Mouse (Mus musculus): Measurements from ENCODE around the gene Zfp651. TPM values are rescaled to one million over a fixed set of nuclear protein-coding genes. Genes with fewer than 3 reads are reported as not detected.

The Zfp651 gene
- total RNA-seq (2021), result 100 to 1,000 TPM; 127 to 157 TPM
- long read RNA-seq, experiment 1, full-length matches to known transcripts, result 73 of 174 reads
- long read RNA-seq, experiment 1, partial matches to known transcripts, result 61 of 174 reads
- long read RNA-seq, experiment 1, other reads (novel, unspliced or antisense), result 40 of 174 reads
- long read RNA-seq, experiment 2, full-length matches to known transcripts, result 73 of 139 reads
- long read RNA-seq, experiment 2, partial matches to known transcripts, result 37 of 139 reads
- long read RNA-seq, experiment 2, other reads (novel, unspliced or antisense), result 29 of 139 reads

DNA sequence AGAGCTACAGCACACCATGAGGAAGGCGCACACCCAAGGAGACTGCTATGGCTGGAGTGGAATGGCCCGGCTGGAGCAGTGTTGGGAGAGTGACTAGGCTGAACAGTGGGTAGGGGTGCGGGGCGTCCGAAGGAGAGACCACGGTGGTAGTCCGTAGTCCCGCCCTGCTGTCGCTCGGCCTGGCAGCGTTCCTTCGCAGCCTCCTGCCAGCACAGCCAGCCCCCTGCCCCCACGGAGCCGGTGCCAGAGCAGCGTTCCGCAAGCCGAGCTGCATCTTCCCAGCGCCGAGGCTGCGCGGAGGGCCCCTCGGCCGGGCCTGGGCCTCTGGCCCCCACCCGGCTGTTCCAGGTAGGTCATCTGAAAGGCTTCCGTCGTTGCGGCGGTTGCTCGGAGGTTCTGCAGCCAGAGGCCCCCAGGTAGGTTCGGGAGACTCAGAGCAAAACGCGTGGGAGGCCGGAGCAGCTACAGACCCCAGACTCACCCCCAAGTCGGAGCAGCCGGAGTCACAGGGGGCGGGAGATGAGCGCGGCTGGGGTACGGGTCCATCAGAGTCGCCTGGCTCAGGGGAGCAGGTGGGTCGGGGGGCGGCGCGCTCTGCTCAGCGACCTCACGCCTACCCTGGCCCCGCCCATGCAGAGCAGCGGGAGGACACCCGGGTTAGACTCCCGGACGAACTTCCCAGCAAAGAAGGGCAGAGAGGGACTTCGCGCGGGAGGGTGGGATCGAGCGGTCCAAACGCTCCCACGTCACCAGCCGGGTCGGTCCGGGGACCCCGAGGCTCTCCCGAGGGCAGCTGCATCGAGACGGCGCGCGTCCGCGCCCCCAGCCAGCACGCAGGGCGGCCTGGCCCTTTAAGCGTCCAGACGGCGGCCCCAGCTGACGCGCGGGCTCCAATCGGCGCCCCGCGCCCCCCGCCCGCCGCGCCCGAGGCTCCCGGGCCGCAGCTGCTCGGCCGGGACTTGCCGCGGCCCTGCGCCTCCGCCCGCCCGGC is at the start of gene Zfp651:
Gene Zfp651, plus strand, starts transcription at position 240 of the 991 bp plus-strand sequence.
- peak; percentile 87 for DNase-seq
- intact Hi-C loops (cut with DNase I), result loop anchor here (5.0 kb wide), 1 partner anchor 37 kb away; no protein-coding TSS in a partner anchor
- Histone ChIP-seq H3K27ac (peak within 1 kb of the TSS; percentile 98), H3K4me3 (peak within 1 kb of the TSS; percentile 97)
- TF ChIP-seq CTCF (IDR thresholded peaks at IDR 0.05), result no peak

DNA sequence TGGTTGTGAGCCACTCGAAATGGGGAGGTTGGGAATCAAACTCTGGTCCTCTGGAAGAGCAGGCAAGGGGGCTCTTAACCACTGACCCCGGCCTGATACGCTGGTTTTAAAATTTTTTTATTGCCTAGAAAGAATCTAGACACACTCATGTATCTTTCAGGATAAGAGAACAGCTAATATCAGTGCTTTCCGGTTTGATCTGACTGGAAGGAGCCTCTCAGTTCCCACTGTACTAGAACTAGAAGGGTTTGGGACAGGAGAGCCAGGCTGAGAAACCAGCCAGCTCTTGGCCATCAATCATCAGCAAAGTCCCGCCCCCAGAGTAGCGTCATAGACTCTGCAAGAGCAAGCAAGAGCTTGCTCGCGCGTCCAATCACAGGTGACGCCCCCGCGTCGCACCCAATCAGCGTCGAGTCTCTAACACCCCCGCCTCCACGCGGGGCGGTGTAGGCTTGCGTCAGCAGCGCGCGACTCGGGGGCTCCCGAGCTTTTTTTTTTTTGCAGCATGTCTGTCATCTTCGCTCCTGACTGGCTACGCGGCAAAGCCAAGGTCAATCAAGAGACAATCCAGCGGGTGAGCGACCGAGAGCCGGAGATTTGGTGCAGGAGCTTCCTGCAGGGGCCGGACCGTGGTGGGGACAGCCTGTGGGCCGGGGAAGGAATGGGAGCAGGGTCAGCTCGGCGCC is 49.1 kb upstream of the Zfp651 start, which contains the start of gene Ss18l2:
Gene Ss18l2, plus strand, starts transcription at position 432 of the 686 bp plus-strand sequence.
- intact Hi-C loops (cut with DNase I), result loop anchor here (1.0 kb wide), 1 partner anchor 8 kb away; no protein-coding TSS in a partner anchor
- peak within 1 kb of the TSS; percentile 99 for H3K27ac ChIP-seq
- peak; percentile 99 for DNase-seq
- no peak for TF ChIP-seq CTCF (IDR thresholded peaks at IDR 0.05)
- peak within 1 kb of the TSS; percentile 100 for H3K4me3 ChIP-seq

DNA sequence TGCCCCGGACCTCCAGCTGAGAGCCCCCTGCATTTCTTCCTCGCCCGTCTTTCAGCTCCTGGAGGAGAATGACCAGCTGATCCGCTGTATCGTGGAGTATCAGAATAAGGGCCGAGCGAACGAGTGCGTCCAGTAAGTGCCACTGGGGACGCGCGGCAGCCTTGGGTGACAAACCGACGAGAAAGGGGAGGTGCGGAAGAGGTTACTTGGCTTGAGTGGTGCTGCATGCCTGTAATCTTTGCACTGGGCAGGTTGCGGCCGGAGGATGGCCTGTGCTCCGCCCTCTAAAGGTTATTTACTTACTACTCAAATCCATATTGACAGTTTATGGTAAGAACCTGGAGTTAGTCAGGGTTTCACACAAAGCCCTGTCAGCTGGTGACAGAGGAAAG is 48.5 kb upstream of the Zfp651 start:
- no peak for DNase-seq
- Histone ChIP-seq H3K27ac (peak overlapping the region; percentile 99), H3K4me3 (peak overlapping the region; percentile 100)
- intact Hi-C loops (cut with DNase I), result loop anchor here (1.0 kb wide), 1 partner anchor 8 kb away; no protein-coding TSS in a partner anchor
- no peak for TF ChIP-seq CTCF (IDR thresholded peaks at IDR 0.05)

DNA sequence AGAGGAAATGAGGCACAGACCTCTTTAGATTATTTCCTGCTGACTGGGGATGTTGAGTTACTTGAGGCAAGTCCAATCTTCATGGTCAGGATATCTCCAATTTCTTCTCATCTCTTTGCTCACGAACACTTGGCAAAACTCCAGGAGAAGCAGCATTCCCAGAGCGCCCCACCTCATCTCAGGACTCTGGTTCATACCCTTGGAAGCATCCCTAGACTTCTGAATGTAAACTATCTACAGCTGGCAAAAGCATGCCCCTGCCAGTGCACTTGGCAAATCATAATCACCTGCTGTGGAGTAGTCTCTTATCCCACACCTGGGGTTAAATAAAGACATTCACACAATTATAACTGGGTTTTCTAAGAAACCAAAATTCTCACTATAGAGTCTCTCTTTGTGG is 42.1 kb upstream of the Zfp651 start:
- intact Hi-C loops (cut with DNase I), result no loop called here
- Histone ChIP-seq H3K4me3 (no peak overlapping the region), H3K27ac (no peak overlapping the region)
- no peak for DNase-seq
- TF ChIP-seq CTCF (IDR thresholded peaks at IDR 0.05), result no peak

DNA sequence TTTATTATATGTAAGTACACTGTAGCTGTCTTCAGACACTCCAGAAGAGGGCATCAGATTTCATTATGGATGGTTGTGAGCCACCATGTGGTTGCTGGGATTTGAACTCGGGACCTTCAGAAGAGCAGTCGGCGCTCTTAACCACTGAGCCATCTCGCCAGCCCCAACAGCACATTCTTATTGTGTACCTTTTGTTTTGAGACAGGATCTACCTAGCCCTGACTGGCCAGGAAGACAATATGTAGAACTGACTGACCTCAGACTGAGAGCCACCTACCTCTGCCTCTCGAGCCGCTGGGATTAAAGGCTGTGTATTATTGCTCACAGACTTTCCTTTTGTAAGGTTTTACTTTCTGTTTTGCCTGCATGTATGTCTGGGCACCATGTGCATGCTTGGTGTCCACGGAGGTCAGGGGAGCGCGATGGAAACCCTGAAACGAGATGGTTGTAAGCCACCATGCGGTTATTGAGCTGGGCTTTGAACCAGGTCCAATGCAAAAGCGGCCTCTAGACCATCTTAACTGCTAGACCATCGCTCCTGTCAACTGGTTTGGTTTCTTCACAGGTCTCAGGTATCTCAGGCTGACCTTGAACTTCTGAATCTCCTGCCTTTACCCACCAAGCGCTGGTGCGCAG is 40.9 kb upstream of the Zfp651 start:
- DNase-seq, result peak; percentile 47
- Histone ChIP-seq H3K27ac (peak overlapping the region; percentile 99), H3K4me3 (peak overlapping the region; percentile 82)
- intact Hi-C loops (cut with DNase I), result loop anchor here (1.0 kb wide), 1 partner anchor 8 kb away; the partner anchor contains the start of gene Ss18l2
- no peak for TF ChIP-seq CTCF (IDR thresholded peaks at IDR 0.05)

DNA sequence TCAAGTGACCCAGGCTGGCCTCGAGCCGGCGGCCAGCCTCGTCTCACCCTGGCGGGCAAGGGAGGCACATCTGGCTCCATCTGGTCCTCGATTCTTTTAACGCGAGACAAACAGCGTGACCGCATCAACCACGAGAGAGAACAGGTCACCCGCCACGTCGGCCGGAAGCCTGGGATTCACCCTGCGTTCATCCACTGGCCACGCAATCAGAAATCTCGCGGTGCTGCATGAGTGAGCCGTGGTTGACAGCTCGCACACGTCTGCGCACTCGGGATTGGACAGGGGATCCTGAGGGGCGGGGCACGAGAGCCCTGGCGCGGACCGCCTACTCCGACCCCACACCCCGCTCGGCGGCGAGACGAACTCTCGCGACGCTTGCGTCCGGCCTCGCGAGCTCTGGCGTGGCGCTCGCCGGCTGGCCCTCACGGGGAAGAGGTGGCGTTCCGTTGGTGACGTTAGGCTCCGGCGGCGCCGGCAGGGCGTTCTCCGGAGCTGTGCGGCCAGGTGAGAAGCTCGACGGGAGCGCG is 40.3 kb upstream of the Zfp651 start, which contains the start of gene Nktr:
Gene Nktr, plus strand, starts transcription at position 378 of the 527 bp plus-strand sequence.
- H3K27ac ChIP-seq, result peak within 1 kb of the TSS; percentile 99
- intact Hi-C loops (cut with DNase I), result loop anchor here (1.0 kb wide), 1 partner anchor 9 kb away; the partner anchor contains the start of gene Ss18l2
- peak; percentile 99 for DNase-seq
- H3K4me3 ChIP-seq, result peak within 1 kb of the TSS; percentile 82
- TF ChIP-seq CTCF (IDR thresholded peaks at IDR 0.05), result peak; percentile 20; the same call in 1 of the 2 replicates

DNA sequence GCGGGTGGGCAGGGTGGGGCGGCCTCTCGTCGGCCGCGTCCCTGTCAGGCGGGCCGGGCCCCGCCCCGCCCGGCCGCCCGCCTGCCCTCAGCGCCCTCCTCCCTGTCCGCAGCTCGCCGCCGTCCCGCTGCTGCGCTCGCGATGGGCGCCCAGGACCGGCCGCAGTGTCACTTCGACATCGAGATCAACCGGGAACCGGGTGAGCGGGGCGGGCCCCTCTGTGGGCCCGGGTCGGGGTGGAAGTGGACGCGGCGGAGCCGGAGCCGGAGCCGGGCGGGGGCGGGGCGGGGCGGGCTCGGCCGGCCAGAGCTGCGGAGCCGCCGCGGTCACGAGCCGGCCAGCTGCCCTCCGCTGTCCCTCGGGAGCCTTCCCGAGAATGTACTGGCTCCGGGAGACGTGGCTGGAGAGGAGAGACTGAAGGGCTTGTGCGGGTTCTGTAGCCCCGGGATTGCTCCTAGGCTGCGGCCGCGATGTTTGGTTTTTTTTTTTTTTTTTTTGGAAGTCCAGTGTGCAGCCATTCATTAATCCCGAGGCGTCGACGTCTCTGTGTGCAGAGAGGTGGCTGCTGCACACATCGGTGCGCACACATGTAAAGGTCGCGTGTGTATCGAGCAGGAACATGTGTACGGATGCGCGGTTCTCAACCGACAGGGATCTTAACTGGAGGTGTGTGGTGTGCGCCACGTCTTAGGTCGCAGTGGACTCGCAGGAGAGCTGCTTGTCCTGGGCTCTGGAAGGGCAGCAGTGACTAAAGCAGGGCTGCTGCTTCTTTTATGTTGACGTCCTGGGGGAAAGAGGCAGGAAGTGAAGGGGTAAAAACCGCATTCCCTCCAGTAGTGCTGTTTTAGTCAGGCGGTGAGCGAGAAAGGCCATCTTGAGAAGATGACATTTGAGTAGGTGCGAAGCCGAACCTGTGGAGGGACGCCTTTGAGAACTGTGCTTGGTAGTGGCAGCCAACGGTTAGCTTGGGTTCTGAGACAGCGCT is 39.5 kb upstream of the Zfp651 start:
- DNase-seq, result peak; percentile 83
- Histone ChIP-seq H3K4me3 (peak overlapping the region; percentile 82), H3K27ac (peak overlapping the region; percentile 99)
- no peak for TF ChIP-seq CTCF (IDR thresholded peaks at IDR 0.05)
- intact Hi-C loops (cut with DNase I), result loop anchor here (5.0 kb wide), 1 partner anchor 38 kb away; the partner anchor contains the start of gene Zfp651

DNA sequence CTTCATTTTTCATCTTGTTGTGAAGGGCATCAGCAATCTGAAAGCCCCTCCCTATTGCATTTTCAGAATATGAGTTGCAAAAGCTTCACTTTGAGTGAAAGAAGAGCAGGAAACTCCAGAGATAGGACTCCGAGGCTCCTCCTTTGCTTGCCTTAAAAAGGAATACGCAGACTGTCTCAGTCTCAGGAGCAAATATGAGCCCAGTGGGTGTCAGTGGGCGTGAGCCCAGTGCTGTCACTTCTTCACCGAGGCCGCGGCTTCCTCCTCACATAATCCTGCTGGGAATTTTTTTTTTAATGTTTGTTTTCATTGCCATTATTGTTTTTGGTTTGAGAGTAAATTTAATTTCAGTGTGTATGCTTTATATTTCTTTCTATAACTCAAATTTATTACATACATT is 18.6 kb upstream of the Zfp651 start:
- no peak for DNase-seq
- intact Hi-C loops (cut with DNase I), result no loop called here
- no peak overlapping the region for H3K27ac ChIP-seq
- no peak overlapping the region for H3K4me3 ChIP-seq
- no peak for TF ChIP-seq CTCF (IDR thresholded peaks at IDR 0.05)

DNA sequence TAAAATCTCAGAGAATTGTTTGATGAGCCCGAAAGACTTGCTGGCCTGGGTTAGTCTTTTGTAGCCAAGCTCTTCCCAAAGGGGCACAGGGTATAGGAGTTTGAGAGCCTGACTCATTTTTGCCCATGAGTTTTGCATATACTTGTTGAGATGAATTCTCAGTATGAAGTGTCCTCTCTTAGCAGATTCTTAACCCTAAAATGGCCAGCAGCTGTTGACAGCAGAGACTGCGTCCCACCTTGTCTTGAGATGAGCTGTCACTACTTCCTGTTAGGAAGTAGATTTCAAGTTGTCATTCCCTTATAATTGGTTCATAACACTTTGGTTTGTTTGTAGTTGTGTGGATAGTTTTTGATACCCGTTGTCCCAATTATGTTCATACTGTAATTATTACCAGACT is 18.0 kb upstream of the Zfp651 start:
- intact Hi-C loops (cut with DNase I), result no loop called here
- Histone ChIP-seq H3K27ac (no peak overlapping the region), H3K4me3 (no peak overlapping the region)
- TF ChIP-seq CTCF (IDR thresholded peaks at IDR 0.05), result no peak
- no peak for DNase-seq

DNA sequence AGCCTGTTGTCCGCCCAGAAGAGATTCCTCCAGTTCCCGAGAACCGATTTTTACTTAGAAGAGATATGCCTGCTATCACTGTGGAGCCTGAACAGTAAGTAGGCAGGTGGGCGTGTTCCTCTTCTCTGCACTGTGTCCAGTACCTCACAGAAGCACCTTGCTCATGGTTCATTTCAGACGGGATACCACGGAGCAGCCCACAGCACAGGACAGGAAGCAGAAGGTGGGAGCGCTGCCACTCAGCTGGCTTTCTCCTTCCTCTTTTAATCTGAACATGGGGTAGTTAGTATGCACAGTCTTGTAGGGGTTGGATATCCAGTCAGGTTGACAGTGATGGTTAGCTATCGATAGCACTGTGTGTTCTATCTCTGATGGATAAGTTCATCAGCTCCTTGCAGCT is 15.1 kb upstream of the Zfp651 start:
- Histone ChIP-seq H3K4me3 (no peak overlapping the region), H3K27ac (no peak overlapping the region)
- TF ChIP-seq CTCF (IDR thresholded peaks at IDR 0.05), result no peak
- no peak for DNase-seq
- intact Hi-C loops (cut with DNase I), result no loop called here
